Mouse (Mus musculus): ENCODE measurements around the gene Trmt61a.

- TF ChIP-seq CTCF (IDR thresholded peaks at IDR 0.05; ENCODE audit: extremely low read depth, insufficient read depth, insufficient read length, insufficient replicate concordance) (no peak), POLR2A (IDR thresholded peaks at IDR 0.05; ENCODE audit: low read depth, low read length) (no peak)
These were observed 34.6 kb downstream of the Trmt61a start for GRCm38 (mm10) chr12:111712476-111712875.
